Mouse (Mus musculus) liver, adult 2 months (tissue): ENCODE measurements around the gene Zfp870. TPM values are rescaled to one million over a fixed set of nuclear protein-coding genes. Genes with fewer than 3 reads are reported as not detected.
A peak's percentile ranks its signal among the peaks of the same experiment; 100 is the strongest.

ENCODE experiments used
- DNase-seq: peaks from one replicate; pipeline ENCODE4 v3.0.0-alpha.2; 2011; ENCODE audit warnings: low read depth, low spot score; ENCODE audit errors: extremely low read depth
- H3K27ac ChIP-seq: fragments of 200-500 bp; replicated peaks from 2 replicates; pipeline ENCODE4 v1.5.1; 2012; ENCODE audit warnings: low read depth, mild to moderate bottlenecking, control low read depth, inconsistent platforms, low read length; ENCODE audit not compliant: insufficient read depth
- H3K27me3 ChIP-seq: fragments of 200-500 bp; 2 replicates; pipeline ENCODE4 v1.6.1; 2012; ENCODE audit warnings: mild to moderate bottlenecking, moderate library complexity, low read length, inconsistent platforms; ENCODE audit not compliant: control insufficient read depth, insufficient read depth
- H3K36me3 ChIP-seq: fragments of 200-500 bp; 2 replicates; pipeline ENCODE4 v1.6.1; 2012; ENCODE audit warnings: low read length, inconsistent platforms; ENCODE audit not compliant: control insufficient read depth, insufficient read depth
- H3K4me1 ChIP-seq: fragments of 200-500 bp; 2 replicates; pipeline ENCODE4 v1.6.1; 2011; ENCODE audit warnings: low read length; ENCODE audit not compliant: control insufficient read depth, insufficient read depth
- H3K4me3 ChIP-seq: fragments of 200-500 bp; 2 replicates; pipeline ENCODE4 v1.5.1; 2011; ENCODE audit warnings: low read depth, mild to moderate bottlenecking, control low read depth, low read length, moderate library complexity; ENCODE audit not compliant: insufficient read depth
- H3K79me2 ChIP-seq: fragments of 200-500 bp; 2 replicates; pipeline ENCODE4 v1.6.1; 2012; ENCODE audit warnings: inconsistent platforms, mild to moderate bottlenecking, low read length, moderate library complexity; ENCODE audit not compliant: control insufficient read depth, insufficient read depth
- H3K9ac ChIP-seq: fragments of 200-500 bp; 2 replicates; pipeline ENCODE4 v1.6.1; 2012; ENCODE audit warnings: low read depth, mild to moderate bottlenecking, control low read depth, inconsistent platforms, low read length
- CTCF ChIP-seq: fragments of 200-500 bp; IDR thresholded peaks from 2 replicates; pipeline ENCODE4 v1.5.1; 2011; ENCODE audit warnings: low read depth, low read length, control low read depth
- POLR2A ChIP-seq: fragments of 200-500 bp; IDR thresholded peaks from 2 replicates; pipeline ENCODE4 v1.6.1; 2011; ENCODE audit warnings: low read length, control low read depth; ENCODE audit not compliant: insufficient read depth; ENCODE audit errors: extremely low read depth
- WGBS: fragments of 180-500 bp; shearing (Covaris S2); methylation state at CpG from one replicate; pipeline ENCODE4 v1.1.7; 2018; 5-methylcytosine and 5-hydroxymethylcytosine counted together
- polyA plus RNA-seq: library from polyadenylated mRNA; depleted of rRNA; stranded (reverse); fragments of >200 nt; gene quantifications from 2 replicates; pipeline ENCODE4 v1.2.3, GENCODE M21; 2012
- total RNA-seq: library from RNA; depleted of rRNA; stranded (reverse); fragments of >200 nt; gene quantifications from 2 replicates; pipeline ENCODE4 v1.2.3, GENCODE M21; 2014

The Zfp870 gene
- total and polyA plus RNA-seq, 2 experiments, result 1.1 to 2.7 TPM

DNA sequence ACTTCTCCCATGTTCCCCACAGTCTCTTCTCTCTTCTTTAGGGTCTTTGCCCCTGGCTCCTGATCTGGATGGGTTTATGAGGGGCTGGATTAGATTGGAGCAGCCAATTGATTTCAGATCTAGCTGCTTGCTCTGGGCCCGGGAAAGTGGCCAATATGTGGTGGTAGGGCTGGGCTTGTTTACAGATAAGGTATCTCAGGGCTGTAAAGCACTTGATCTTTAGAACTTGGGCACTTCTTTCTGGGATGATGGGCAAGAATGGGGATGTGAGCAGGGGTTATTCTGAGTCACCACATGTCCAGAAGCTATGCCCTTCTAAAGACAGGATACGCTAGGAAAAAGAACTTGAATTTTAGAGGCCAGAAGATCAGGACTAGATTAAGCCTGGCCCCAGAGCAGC lies 27.7 kb upstream of the Zfp870 start:
- H3K4me3 ChIP-seq, result no peak overlapping the region
- H3K27ac ChIP-seq, result peak overlapping the region; percentile 71
- no peak overlapping the region for H3K9ac ChIP-seq
- no peaks in the 10 kb centered on the region for H3K27me3 ChIP-seq
- DNase-seq, result peak; percentile 78
- H3K4me1 ChIP-seq, result peaks cover 25% of the 10 kb centered on the region
- WGBS, result 16% methylated on average over 2 of the region's 2 CpGs
- peaks cover 10% of the 10 kb centered on the region; the same call in 1 of the 2 replicates for H3K79me2 ChIP-seq
- no peak for TF ChIP-seq POLR2A
- no peak for TF ChIP-seq CTCF
- no peaks in the 10 kb centered on the region; the same call in 1 of the 2 replicates for H3K36me3 ChIP-seq

- no peak for TF ChIP-seq CTCF
- no peak for TF ChIP-seq POLR2A
- H3K27me3 ChIP-seq, result no peaks in the 10 kb centered on the region
- WGBS, result 17% methylated on average over 2 of the region's 2 CpGs
- peaks cover 10% of the 10 kb centered on the region; the same call in 1 of the 2 replicates for H3K79me2 ChIP-seq
- DNase-seq, result peak; percentile 96
- peak within 1 kb of the TSS; percentile 65 for H3K4me3 ChIP-seq
- H3K27ac ChIP-seq, result peak within 1 kb of the TSS; percentile 95
- H3K4me1 ChIP-seq, result peaks cover 28% of the 10 kb centered on the region
- H3K9ac ChIP-seq, result peak within 1 kb of the TSS; percentile 85
- H3K36me3 ChIP-seq, result peaks cover 8% of the 10 kb centered on the region
These were observed 25.7 kb upstream of the Zfp870 start, which contains the start of gene Cyp4f14 for GRCm38 (mm10) chr17:32917131-32917530. Cyp4f14 (minus strand) TSS chr17:32917342.

DNA sequence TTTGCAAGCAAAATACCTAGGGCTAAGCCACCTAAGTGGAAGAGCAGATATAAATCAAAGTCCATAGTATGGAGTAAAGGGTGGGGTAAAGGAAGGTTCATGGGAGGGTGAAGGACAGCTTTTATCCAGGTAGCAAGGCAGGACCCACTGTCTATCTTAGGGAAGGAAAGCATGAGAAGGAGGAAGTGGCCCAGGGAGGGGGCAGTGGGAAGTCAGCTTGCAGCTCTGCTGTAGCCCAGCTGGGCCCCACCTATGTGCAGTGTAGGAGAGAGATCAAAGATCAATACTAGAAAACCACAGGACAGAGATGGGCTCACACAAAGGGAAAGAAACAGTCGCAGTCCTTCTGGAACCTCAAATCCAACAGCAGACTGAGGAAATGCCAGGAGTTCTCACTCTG lies 24.6 kb upstream of the Zfp870 start:
- H3K4me1 ChIP-seq, result peaks cover 28% of the 10 kb centered on the region
- H3K27me3 ChIP-seq, result no peaks in the 10 kb centered on the region
- WGBS, result 14% methylated on average over 1 of the region's 1 CpGs
- H3K27ac ChIP-seq, result peak overlapping the region; percentile 95
- TF ChIP-seq CTCF (no peak), POLR2A (no peak)
- DNase-seq, result peak; percentile 57
- peaks cover 13% of the 10 kb centered on the region; the same call in 1 of the 2 replicates for H3K79me2 ChIP-seq
- peak overlapping the region; percentile 85 for H3K9ac ChIP-seq
- H3K36me3 ChIP-seq, result peaks cover 19% of the 10 kb centered on the region
- peak overlapping the region; percentile 65 for H3K4me3 ChIP-seq

DNA sequence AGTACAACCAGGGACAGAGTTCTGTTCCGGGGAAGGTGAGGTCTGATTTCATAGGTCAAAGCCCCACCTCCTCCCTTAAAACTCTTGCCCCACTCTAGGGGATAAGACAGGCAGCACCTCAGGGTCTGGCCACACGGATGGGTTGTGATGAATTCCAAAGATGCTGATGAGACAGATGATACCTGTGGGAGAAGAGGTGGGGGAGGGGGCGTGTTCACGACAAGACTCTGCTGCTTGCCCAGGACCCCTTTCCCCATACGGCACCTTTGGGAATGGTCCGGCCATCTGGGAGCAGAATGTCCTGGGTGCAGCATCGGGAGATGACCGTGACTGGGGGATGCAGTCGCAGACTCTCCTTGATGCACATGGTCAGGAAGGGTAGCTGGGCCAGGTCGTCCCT lies 14.7 kb upstream of the Zfp870 start:
- no peak for TF ChIP-seq POLR2A
- no peak for TF ChIP-seq CTCF
- peaks cover 49% of the 10 kb centered on the region for H3K36me3 ChIP-seq
- no peaks in the 10 kb centered on the region for H3K27me3 ChIP-seq
- no peak overlapping the region for H3K27ac ChIP-seq
- H3K4me1 ChIP-seq, result no peaks in the 10 kb centered on the region
- DNase-seq, result no peak
- no peak overlapping the region for H3K4me3 ChIP-seq
- H3K9ac ChIP-seq, result no peak overlapping the region
- no peaks in the 10 kb centered on the region for H3K79me2 ChIP-seq
- 85% methylated on average over 10 of the region's 10 CpGs for WGBS

DNA sequence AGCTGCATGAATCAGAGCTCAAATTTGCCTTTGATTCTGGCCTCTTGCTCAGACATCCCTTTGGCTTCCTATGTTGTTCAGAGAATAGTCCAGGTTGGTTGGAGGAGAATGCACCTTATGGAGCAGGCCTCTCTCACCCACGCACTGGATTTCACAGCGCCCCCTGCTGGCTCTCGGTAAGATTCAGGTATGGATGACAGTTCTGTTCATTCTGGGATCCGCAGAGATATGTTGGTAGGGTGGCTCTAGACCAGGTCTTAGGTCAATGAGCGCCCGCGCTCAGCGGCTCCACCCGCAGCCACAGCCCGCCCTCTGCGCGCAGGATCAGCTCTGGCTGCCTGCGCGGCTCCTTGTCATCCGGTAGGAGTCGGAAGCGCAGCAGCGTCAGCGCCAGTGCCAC lies 13.8 kb upstream of the Zfp870 start:
- H3K4me3 ChIP-seq, result no peak overlapping the region
- H3K27ac ChIP-seq, result no peak overlapping the region
- TF ChIP-seq POLR2A (no peak), CTCF (peak; percentile 85)
- no peaks in the 10 kb centered on the region for H3K4me1 ChIP-seq
- H3K27me3 ChIP-seq, result no peaks in the 10 kb centered on the region
- H3K79me2 ChIP-seq, result no peaks in the 10 kb centered on the region
- no peak overlapping the region for H3K9ac ChIP-seq
- H3K36me3 ChIP-seq, result peaks cover 40% of the 10 kb centered on the region
- DNase-seq, result peak; percentile 33
- WGBS, result 41% methylated on average over 19 of the region's 19 CpGs

GRCm38 (mm10) chr17:32904414-32904813 lies 13.0 kb upstream of the Zfp870 start:
- no peaks in the 10 kb centered on the region for H3K27me3 ChIP-seq
- peak; percentile 47 for DNase-seq
- TF ChIP-seq CTCF (no peak; the same call in 1 of the 2 replicates), POLR2A (no peak)
- H3K4me3 ChIP-seq, result no peak overlapping the region
- no peaks in the 10 kb centered on the region for H3K4me1 ChIP-seq
- WGBS, result 69% methylated on average over 2 of the region's 2 CpGs
- H3K36me3 ChIP-seq, result peaks cover 39% of the 10 kb centered on the region
- H3K79me2 ChIP-seq, result no peaks in the 10 kb centered on the region
- no peak overlapping the region for H3K9ac ChIP-seq
- H3K27ac ChIP-seq, result no peak overlapping the region
